Mouse (Mus musculus) C2C12 (cell line): ENCODE results near the gene Hoxa7. TPM values are rescaled to one million over a fixed set of nuclear protein-coding genes. Genes with fewer than 3 reads are reported as not detected.

Experiments
- H3K27me3 ChIP-seq: one replicate; pipeline ENCODE4 v1.6.1; 2011; ENCODE audit not compliant: control insufficient read depth, insufficient read depth, insufficient read length
- H3K36me3 ChIP-seq: one replicate; pipeline ENCODE4 v1.6.1; 2011; ENCODE audit not compliant: control insufficient read depth, insufficient read depth
- H3K4me3 ChIP-seq: one replicate; pipeline ENCODE4 v1.5.1; 2011; ENCODE audit warnings: mild to moderate bottlenecking, control low read depth; ENCODE audit not compliant: poor library complexity, insufficient read depth, severe bottlenecking
- H3K79me2 ChIP-seq: one replicate; pipeline ENCODE4 v1.6.1; 2011; ENCODE audit not compliant: control insufficient read depth, insufficient read depth
- H3K79me3 ChIP-seq: one replicate; pipeline ENCODE4 v1.6.1; 2011; ENCODE audit warnings: low read depth, control low read depth
- H3ac ChIP-seq: one replicate; pipeline ENCODE3; 2011; ENCODE audit warnings: low read depth; ENCODE audit not compliant: control insufficient read depth, insufficient read length
- CEBPB ChIP-seq: IDR thresholded peaks from one replicate; pipeline ENCODE4 v1.6.1; 2011; ENCODE audit warnings: low read depth, mild to moderate bottlenecking, control low read depth, moderate library complexity
- CTCF ChIP-seq: IDR thresholded peaks from one replicate; pipeline ENCODE4 v1.5.1; 2011; ENCODE audit not compliant: control insufficient read depth, insufficient read depth, insufficient read length
- FOSL1 ChIP-seq: IDR thresholded peaks from one replicate; pipeline ENCODE4 v1.8.0; 2011; ENCODE audit warnings: mild to moderate bottlenecking, low read length; ENCODE audit not compliant: poor library complexity, insufficient read depth, severe bottlenecking
- MAX ChIP-seq: IDR thresholded peaks from one replicate; pipeline ENCODE4 v1.6.1; 2011; ENCODE audit warnings: mild to moderate bottlenecking, control low read depth
- MYOD1 ChIP-seq: IDR thresholded peaks from one replicate; pipeline ENCODE4 v1.6.1; 2011; ENCODE audit warnings: low read depth; ENCODE audit not compliant: control insufficient read depth, insufficient read length
- MYOG ChIP-seq: IDR thresholded peaks from one replicate; pipeline ENCODE4 v1.6.1; 2011; ENCODE audit not compliant: control insufficient read depth, insufficient read length; ENCODE audit errors: extremely low read depth
- USF1 ChIP-seq: IDR thresholded peaks from one replicate; pipeline ENCODE4 v1.6.1; 2011; ENCODE audit warnings: low read depth, mild to moderate bottlenecking, control low read depth, moderate library complexity
- polyA plus RNA-seq: library from polyadenylated mRNA; unstranded; fragments of >200 nt; fragmentation: generic; extraction: Trizol; gene quantifications from one replicate; pipeline ENCODE4 v1.2.1, GENCODE M21; 2012; ENCODE audit warnings: missing spikeins

The Hoxa7 gene
- polyA plus RNA-seq, 1 experiment = 7.5 TPM

DNA sequence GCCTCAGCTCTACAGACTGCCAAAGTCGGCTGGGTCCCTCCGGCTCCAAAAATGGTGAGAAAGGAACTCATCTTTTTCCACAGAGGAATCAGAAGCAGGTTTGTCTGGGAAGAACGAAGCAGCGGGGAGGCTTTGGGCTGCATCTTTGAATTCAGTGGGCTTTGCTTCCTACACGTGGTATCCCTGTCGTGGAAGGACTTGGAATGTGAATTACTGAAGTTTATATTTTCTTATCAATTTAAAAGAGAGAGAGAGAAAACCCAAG lies 41.6 kb upstream of the Hoxa7 start:
- Histone ChIP-seq H3K27me3 (no peaks in the 10 kb centered on the region), H3K79me3 (no peaks in the 10 kb centered on the region)

DNA sequence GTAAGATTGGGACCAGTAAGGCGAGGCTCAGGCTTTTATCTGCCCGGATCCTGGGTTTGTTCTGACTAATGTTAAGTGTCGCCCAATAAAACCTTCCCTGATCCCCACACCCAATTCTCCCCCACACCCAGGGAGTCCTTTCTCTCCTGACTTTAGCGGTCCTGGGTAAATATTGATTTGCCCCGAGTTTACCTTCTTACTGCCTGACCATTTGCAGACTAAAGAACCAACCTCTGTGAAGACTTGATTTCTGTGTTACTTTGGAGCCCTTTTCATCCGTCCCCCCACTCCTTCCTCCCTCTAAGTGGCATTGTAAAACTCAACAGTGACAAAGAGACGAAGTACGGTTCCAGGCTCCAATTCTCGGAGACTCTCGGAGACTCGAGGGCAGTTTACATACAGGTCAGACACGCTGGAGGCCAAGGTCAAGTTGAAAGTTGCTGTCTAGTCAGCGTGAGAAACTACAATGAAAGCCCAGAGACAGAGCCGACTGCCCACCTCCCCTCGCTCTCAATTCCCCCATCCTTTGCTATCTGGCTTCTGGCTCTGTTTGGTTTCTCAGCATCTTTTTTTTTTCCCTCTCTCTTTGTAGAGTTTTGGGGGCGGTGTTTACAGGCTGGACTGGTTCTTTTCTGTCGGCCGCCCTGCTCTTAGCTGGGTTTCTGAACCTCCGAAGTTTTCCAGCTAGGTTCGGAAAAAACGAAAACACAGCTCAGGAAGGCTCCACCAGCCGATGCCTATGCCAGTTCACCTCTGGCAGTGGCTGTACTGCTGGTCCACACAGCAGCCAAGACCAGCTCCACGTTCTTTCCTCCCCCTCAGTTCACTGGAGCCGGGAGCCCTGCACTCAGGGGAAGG lies 41.0 kb upstream of the Hoxa7 start:
- H3K79me2 ChIP-seq = no peaks in the 10 kb centered on the region
- H3ac ChIP-seq = no peak overlapping the region
- H3K79me3 ChIP-seq = no peaks in the 10 kb centered on the region
- no peaks in the 10 kb centered on the region for H3K27me3 ChIP-seq
- no peak overlapping the region for H3K4me3 ChIP-seq
- TF ChIP-seq MYOD1 (no peak), FOSL1 (no peak), MAX (no peak), MYOG (no peak), CTCF (no peak), USF1 (no peak), CEBPB (no peak)
- no peaks in the 10 kb centered on the region for H3K36me3 ChIP-seq

More for the DNA sequence above, 41.6 kb upstream of the Hoxa7 start:
- no peak overlapping the region for H3K4me3 ChIP-seq
- TF ChIP-seq MAX (no peak), USF1 (no peak), MYOG (no peak), CEBPB (no peak), MYOD1 (no peak), CTCF (no peak), FOSL1 (no peak)
- H3K36me3 ChIP-seq = no peaks in the 10 kb centered on the region
- H3ac ChIP-seq = no peak overlapping the region
- H3K79me2 ChIP-seq = no peaks in the 10 kb centered on the region

DNA sequence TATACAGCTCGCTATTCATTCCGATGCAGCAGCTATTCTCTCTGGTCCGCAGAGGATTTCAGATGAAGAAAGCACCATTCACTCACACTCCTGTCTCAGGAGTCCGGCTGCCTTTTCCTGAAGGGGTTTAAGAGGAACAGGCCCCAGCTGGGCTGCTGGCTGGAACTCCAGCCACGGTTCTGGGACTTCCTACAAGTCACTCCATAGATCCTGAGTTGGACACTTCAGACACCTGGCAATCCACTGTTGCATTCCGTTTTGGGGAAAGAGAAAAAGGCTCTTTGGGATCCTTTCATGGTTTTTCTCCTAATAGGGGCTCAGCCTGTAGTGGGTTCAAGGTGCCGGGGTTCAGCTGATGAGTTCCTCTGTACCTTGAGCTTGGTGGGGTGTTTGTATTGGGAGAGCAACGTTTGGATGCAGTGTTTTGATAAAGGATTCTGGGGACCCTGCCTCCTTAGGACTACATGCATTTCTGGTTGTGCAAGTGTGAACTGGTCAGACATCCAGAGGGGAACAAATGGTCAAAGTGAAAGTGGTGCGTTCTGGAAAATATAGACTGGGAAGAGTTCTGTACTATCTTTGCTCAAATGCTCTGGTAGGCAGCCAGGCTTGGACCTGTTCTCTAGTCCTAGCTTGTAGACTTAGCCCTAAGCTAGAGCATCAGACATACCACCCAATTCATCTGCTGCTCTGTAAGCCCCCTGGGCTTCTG lies 40.3 kb upstream of the Hoxa7 start:
- TF ChIP-seq USF1 (no peak), CEBPB (no peak)
- H3K4me3 ChIP-seq = no peak overlapping the region
- H3K79me2 ChIP-seq = no peaks in the 10 kb centered on the region
- no peaks in the 10 kb centered on the region for H3K27me3 ChIP-seq
- no peak overlapping the region for H3ac ChIP-seq
- no peaks in the 10 kb centered on the region for H3K36me3 ChIP-seq
- no peaks in the 10 kb centered on the region for H3K79me3 ChIP-seq

DNA sequence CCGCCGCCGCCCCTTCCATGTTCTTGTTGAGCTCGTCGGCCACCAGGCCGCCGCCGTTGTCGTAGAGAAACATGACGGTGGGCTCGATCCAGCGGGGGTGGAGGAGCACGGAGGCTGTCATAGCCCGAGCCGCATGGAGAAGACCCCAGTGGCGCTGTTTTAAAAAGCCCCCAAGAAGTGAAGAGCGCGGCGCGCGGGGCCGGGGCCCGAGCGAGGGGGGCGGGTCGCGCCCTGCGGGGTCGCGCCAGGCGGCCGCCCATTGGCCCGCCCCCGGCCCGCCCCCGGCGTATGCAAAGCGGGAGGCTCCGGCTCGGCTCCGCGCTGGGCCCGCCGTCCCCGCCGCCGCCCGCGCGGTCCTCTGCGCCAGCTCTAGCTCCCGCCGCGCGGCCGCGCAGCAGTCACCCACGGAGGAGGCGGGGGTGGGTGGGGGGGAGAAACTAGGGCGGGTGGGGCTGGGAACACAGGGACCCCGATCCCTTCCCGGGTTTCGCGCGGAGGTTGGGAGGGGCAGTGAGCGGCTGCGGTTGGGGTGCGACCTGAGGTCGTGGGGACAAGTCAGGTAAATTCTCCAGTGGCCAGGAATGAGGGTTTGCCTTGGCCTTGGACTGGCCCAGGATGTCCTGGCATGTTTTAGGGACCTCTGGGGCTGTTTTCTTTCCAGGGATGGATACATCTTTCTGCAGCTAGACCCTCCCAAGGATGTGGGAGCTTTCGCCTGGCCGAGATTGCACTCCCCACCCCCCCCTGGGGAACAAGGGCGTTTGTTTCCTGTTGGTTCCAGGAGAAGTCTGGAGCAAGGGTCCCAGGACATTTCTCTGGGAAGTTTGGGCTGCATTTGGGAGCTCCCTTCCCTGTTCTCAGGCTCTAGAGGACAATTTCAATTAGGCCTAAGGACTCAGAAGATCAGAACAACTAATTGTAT lies 39.3 kb upstream of the Hoxa7 start, which contains the start of gene Hoxa13:
Hoxa13 (minus strand) TSS at position 227 of the 922 bp plus-strand sequence.
- TF ChIP-seq CTCF (no peak), FOSL1 (no peak), CEBPB (no peak), USF1 (no peak), MYOD1 (no peak), MYOG (no peak), MAX (no peak)
- no peaks in the 10 kb centered on the region for H3K27me3 ChIP-seq
- no peaks in the 10 kb centered on the region for H3K36me3 ChIP-seq
- H3K79me3 ChIP-seq = no peaks in the 10 kb centered on the region
- peak within 1 kb of the TSS; percentile 36 for H3K4me3 ChIP-seq
- H3K79me2 ChIP-seq = no peaks in the 10 kb centered on the region
- H3ac ChIP-seq = peak within 1 kb of the TSS; percentile 72

DNA sequence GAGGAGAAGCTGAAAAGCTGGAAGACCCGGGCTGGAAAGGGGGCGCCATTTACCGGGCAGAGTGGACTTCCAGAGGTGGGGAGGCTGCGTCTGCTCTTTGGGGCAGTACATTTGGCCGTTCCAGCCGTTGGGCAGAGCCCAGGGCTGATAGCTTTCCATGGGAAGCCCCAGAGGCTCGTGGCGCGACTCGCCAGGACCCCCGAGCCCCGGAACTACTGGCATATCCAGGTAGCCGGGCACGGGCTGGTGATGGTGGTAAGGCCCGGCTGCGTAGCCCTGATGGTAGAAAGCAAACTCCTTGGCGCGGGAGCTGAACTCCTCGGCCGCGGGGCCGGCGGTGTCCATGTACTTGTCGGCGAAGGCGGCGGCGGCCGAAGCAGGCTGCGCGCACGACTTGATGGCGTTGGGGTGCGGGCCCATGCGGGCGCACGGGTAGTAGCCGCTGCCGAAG lies 38.2 kb upstream of the Hoxa7 start:
- H3K79me3 ChIP-seq = no peaks in the 10 kb centered on the region
- TF ChIP-seq CEBPB = no peak
- TF ChIP-seq FOSL1 = no peak
- TF ChIP-seq MYOG = no peak
- no peak for TF ChIP-seq MAX
- TF ChIP-seq CTCF = no peak
- TF ChIP-seq USF1 = no peak
- no peak for TF ChIP-seq MYOD1
- H3K36me3 ChIP-seq = no peaks in the 10 kb centered on the region
- H3K79me2 ChIP-seq = no peaks in the 10 kb centered on the region
- peak overlapping the region; percentile 72 for H3ac ChIP-seq
- no peaks in the 10 kb centered on the region for H3K27me3 ChIP-seq
- H3K4me3 ChIP-seq = peak overlapping the region; percentile 36
